Mouse (Mus musculus): ENCODE measurements at regions not wholly inside any gene's neighbourhood (a gene's known extent, or its start where the extent isn't known, plus 50 kb on each side); places are given as distances from the start of the nearest gene placed in this dataset.

DNA sequence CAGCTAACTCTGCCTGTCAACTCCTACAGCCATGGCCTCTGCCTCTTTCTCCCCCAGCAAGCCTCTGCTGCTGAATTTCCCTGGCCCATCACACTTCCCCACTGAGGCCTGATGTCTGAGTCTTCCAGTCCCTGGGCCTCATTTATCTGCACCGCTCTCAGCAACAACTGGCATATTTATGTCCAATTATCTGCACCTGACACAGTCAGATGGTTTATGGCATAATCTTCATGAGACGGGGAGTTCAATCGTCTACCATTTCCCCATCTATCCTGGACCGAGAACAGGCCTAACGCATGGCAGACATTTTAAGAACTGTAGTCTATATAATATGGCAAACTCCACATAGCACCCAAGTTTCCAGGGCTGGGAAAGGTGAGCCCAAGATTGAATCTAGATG lies 1512.8 kb upstream of the Gm6569 start:
- DNase-seq (ENCODE audit: low spot score), result no peak

GRCm38 (mm10) chr15:72322127-72322526 lies 1512.2 kb upstream of the Gm6569 start:
- DNase-seq (ENCODE audit: low spot score), result no peak

DNA sequence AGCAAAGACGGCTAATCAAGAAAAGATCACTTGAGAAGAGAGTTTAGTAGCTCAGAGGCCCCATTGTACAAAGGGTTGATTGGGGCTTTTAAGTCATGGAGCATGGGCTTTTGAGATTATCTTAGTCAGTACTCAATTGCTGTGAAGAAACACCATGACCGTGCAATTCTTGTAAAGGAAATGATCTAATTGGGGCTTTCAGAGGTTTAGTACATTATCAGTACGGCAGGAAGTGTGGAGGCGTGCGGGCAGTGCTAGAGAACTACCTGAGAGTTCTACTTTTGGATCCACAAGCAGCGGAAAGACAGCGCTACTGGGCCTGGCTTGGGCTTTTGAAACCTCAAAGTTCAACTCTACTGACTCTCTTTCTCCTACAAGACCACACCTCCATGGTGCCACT lies 1511.2 kb upstream of the Gm6569 start:
- no peak for DNase-seq (ENCODE audit: low spot score)

GRCm38 (mm10) chr15:72331262-72331661 lies 1503.1 kb upstream of the Gm6569 start:
- no peak for DNase-seq (ENCODE audit: low spot score)

- no peak for DNase-seq (ENCODE audit: low spot score)
These were observed 1499.9 kb upstream of the Gm6569 start for GRCm38 (mm10) chr15:72334497-72334896.

DNA sequence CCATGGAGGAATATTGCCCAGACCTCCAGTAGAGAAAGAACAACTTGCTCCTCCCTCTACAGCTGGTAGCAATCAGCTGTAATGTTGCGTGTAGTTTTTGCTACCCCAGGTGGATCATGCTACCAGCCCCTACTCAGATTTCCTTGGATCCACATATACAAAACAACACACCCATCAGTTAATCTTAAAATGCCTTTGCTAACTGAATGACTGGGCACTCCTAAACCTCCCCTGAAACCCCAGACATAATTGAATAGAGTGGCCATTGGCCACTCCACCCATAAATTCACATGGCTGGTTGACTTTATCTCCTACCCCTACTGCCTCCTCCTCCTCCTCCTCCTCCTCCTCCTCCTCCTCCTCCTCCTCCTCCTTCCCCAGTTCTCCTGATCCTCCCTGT lies 1494.7 kb upstream of the Gm6569 start:
- DNase-seq (ENCODE audit: low spot score), result no peak

DNA sequence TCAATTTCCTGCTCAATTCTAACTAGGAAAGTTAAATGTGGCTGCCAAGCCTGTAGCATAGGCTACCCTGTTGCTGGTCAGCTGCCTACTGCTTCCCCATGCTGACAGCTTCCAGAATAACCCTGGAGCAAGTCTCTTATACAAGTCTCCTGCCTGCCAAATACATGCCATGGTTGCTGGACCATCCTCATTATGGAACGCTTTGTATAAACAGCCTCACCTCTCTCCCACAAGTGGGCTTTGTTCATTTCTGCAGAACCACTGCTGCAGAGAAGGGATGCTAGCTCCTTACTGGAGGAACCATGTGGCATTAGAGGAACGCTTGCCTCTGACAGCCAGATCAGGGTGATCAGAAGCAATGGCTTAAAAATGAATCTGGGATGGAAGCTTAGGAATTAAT lies 1492.4 kb upstream of the Gm6569 start:
- no peak for DNase-seq (ENCODE audit: low spot score)

GRCm38 (mm10) chr15:72342504-72342903 lies 1491.9 kb upstream of the Gm6569 start:
- no peak for DNase-seq (ENCODE audit: low spot score)

- DNase-seq (ENCODE audit: low spot score), result no peak
These were observed 1490.6 kb upstream of the Gm6569 start for GRCm38 (mm10) chr15:72343794-72344193.

DNA sequence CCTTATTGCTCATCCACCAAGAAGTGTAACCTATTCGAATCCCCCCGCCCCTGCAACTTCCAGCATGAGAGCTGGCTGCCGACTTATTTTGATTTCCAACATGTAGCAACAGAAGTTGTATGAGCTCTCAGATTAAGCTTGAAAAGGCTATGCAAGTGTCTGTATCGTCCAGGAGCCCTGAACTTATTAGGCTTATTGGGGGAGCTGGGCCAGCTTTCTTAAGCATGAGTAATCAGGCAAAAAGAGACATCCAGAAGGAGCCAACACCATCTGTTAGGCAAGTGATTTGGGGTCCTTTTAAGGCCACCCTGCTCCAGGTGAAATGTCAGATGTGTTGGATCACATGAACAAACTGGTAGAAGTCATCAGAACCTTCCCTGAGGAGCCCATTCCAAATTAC lies 1481.0 kb upstream of the Gm6569 start:
- DNase-seq (ENCODE audit: low spot score), result no peak

- no peak for DNase-seq (ENCODE audit: low spot score)
These were observed 1478.7 kb upstream of the Gm6569 start for GRCm38 (mm10) chr15:72355626-72356025.

- DNase-seq (ENCODE audit: low spot score), result no peak
These were observed 1474.7 kb upstream of the Gm6569 start for GRCm38 (mm10) chr15:72359636-72360035.

- DNase-seq (ENCODE audit: low spot score), result no peak
These were observed 1474.3 kb upstream of the Gm6569 start for GRCm38 (mm10) chr15:72360049-72360448.

GRCm38 (mm10) chr15:72360463-72361030 lies 1473.8 kb upstream of the Gm6569 start:
- DNase-seq (ENCODE audit: low spot score), result no peak

DNA sequence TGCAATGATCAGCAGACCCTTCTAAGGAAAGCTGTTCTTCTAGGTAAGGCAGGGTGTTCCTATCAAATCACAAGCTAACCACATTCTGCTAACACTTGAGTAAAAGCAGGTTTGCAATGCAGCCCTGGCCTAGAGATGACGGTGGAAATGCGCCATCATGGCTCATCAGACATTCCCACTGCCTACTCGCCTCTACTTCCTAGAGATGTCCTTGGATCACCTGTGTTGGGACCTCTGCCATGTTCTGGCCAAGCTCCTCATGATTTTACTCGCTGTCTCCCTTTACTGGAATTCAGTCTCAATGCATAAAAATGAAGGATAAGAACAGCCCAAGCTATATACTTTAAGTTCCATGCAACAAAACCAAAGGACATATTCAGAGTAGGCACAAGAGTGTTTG lies 1461.3 kb upstream of the Gm6569 start:
- DNase-seq (ENCODE audit: low spot score), result no peak

- no peak for DNase-seq (ENCODE audit: low spot score)
These were observed 1457.2 kb upstream of the Gm6569 start for GRCm38 (mm10) chr15:72377201-72377600.

DNA sequence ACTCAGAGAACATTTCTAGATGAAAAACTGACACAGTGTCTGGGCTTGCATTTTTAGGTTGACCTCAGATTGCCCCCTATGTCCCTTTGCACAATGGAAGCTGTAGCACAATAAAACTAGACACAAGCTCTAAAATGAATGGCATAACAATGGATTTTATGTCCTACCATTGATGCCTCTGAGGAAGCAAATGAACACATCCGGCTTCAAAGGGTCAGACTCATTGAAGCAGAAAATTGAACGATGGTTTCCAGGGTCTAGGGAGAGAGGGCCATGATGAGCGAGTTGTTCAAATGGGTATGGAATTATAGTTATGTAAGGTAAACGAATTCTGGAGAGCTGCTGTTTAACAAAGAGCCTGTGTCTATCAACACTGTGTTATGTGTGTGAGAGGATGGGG lies 1455.1 kb upstream of the Gm6569 start:
- no peak for DNase-seq (ENCODE audit: low spot score)

DNA sequence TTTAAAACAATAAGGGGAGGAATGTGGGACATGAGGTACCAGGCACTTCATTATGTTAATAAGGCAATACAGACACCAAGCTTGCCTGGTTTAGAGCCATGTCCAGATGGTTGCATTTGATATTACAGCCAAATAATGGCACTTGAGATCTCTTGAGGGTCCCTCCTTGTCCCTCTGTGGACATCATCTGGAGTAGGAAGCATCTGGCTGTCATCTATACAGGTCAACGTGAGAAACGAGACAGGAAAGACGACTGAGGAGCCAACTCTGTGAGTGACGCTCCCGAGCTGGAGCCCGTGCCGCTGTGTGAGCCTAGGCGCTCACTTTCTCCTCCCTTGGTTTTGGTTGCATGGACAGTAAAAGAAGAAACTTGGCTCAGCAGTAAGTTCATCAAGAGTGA lies 1453.2 kb upstream of the Gm6569 start:
- DNase-seq (ENCODE audit: low spot score), result no peak

DNA sequence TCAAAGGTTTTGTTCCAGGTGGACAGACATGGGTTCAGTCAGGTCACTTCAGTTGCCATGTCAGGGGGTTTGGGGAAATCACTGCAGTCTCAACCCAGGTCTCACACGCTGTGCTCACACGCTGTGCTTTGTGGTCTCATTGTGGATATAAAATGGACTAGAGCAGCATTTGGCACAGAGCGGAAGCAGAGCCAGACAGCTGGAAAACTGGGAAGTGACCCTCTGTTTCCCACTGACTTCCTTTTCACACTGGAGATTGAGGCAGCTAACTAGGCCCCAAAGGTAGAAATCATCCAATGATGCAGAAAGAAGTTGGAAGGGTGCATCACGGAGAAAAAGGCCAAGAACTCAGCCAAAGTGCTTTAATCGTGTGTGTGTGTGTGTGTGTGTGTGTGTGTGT lies 1452.6 kb upstream of the Gm6569 start:
- DNase-seq (ENCODE audit: low spot score), result no peak

GRCm38 (mm10) chr15:72382521-72382920 lies 1451.8 kb upstream of the Gm6569 start:
- no peak for DNase-seq (ENCODE audit: low spot score)

- no peak for DNase-seq (ENCODE audit: low spot score)
These were observed 1451.3 kb upstream of the Gm6569 start for GRCm38 (mm10) chr15:72383062-72383461.

GRCm38 (mm10) chr15:72383470-72383869 lies 1450.9 kb upstream of the Gm6569 start:
- DNase-seq (ENCODE audit: low spot score), result no peak

GRCm38 (mm10) chr15:72393226-72393625 lies 1441.1 kb upstream of the Gm6569 start:
- no peak for DNase-seq (ENCODE audit: low spot score)

GRCm38 (mm10) chr15:72411956-72412355 lies 1422.4 kb upstream of the Gm6569 start:
- DNase-seq (ENCODE audit: low spot score), result no peak

Data from heart, adult 8-10 months (tissue).